Mouse (Mus musculus): ENCODE measurements around the gene Atxn1. TPM values are rescaled to one million over a fixed set of nuclear protein-coding genes. Genes with fewer than 3 reads are reported as not detected.

The Atxn1 gene
- polyA plus RNA-seq, 1 experiment, result 34.1 TPM

- H3K4me3 ChIP-seq (ENCODE audit: insufficient read depth, low read length), result peak overlapping the region; percentile 84
- H3K27ac ChIP-seq (ENCODE audit: insufficient read depth, low read length), result no peak overlapping the region
- TF ChIP-seq CTCF (IDR thresholded peaks at IDR 0.05; ENCODE audit: extremely low read depth, insufficient read depth, low read length) (no peak), POLR2A (IDR thresholded peaks at IDR 0.05; ENCODE audit: extremely low read depth, insufficient read depth, low read length) (no peak)
- H3K4me1 ChIP-seq (ENCODE audit: control insufficient read depth, insufficient read depth, low read length), result peaks cover 2% of the 10 kb centered on the region; the same call in 1 of the 2 replicates
Measured at GRCm38 (mm10) chr13:45965594-45966432, 1.0 kb upstream of the Atxn1 start.

- H3K4me3 ChIP-seq (ENCODE audit: insufficient read depth, low read length), result peak overlapping the region; percentile 84
Measured at GRCm38 (mm10) chr13:45964331-45964852, 416 bp downstream of the Atxn1 start.

GRCm38 (mm10) chr13:45963497-45964330, 1.1 kb downstream of the Atxn1 start:
- TF ChIP-seq CTCF (IDR thresholded peaks at IDR 0.05; ENCODE audit: extremely low read depth, insufficient read depth, low read length), result no peak
- peak; percentile 36; the same call in 1 of the 2 replicates for TF ChIP-seq POLR2A (IDR thresholded peaks at IDR 0.05; ENCODE audit: extremely low read depth, insufficient read depth, low read length)
- Histone ChIP-seq H3K4me3 (ENCODE audit: insufficient read depth, low read length) (peak overlapping the region; percentile 84), H3K27ac (ENCODE audit: insufficient read depth, low read length) (peak overlapping the region; percentile 100), H3K4me1 (ENCODE audit: control insufficient read depth, insufficient read depth, low read length) (peaks cover 5% of the 10 kb centered on the region; the same call in 1 of the 2 replicates)

More at GRCm38 (mm10) chr13:45964331-45964852, 416 bp downstream of the Atxn1 start:
- H3K27ac ChIP-seq (ENCODE audit: insufficient read depth, low read length), result peak overlapping the region; percentile 100
- TF ChIP-seq POLR2A (IDR thresholded peaks at IDR 0.05; ENCODE audit: extremely low read depth, insufficient read depth, low read length) (no peak), CTCF (IDR thresholded peaks at IDR 0.05; ENCODE audit: extremely low read depth, insufficient read depth, low read length) (no peak)
- H3K4me1 ChIP-seq (ENCODE audit: control insufficient read depth, insufficient read depth, low read length), result peaks cover 5% of the 10 kb centered on the region; the same call in 1 of the 2 replicates

- TF ChIP-seq POLR2A (IDR thresholded peaks at IDR 0.05; ENCODE audit: extremely low read depth, insufficient read depth, low read length), result 0 out of 2 replicates have a peak, but pooled peaks have one; percentile 3
- no peak for TF ChIP-seq CTCF (IDR thresholded peaks at IDR 0.05; ENCODE audit: extremely low read depth, insufficient read depth, low read length)
- Histone ChIP-seq H3K4me3 (ENCODE audit: insufficient read depth, low read length) (peak overlapping the region; percentile 84), H3K4me1 (ENCODE audit: control insufficient read depth, insufficient read depth, low read length) (peaks cover 5% of the 10 kb centered on the region; the same call in 1 of the 2 replicates), H3K27ac (ENCODE audit: insufficient read depth, low read length) (no peak overlapping the region)
Measured at GRCm38 (mm10) chr13:45962776-45963175, 2.0 kb downstream of the Atxn1 start.

GRCm38 (mm10) chr13:45961871-45962630, 2.8 kb downstream of the Atxn1 start:
- H3K4me3 ChIP-seq (ENCODE audit: insufficient read depth, low read length), result peak overlapping the region; percentile 84
- no peak overlapping the region for H3K27ac ChIP-seq (ENCODE audit: insufficient read depth, low read length)
- TF ChIP-seq CTCF (IDR thresholded peaks at IDR 0.05; ENCODE audit: extremely low read depth, insufficient read depth, low read length), result no peak
- no peak for TF ChIP-seq POLR2A (IDR thresholded peaks at IDR 0.05; ENCODE audit: extremely low read depth, insufficient read depth, low read length)
- peaks cover 5% of the 10 kb centered on the region; the same call in 1 of the 2 replicates for H3K4me1 ChIP-seq (ENCODE audit: control insufficient read depth, insufficient read depth, low read length)

- Histone ChIP-seq H3K27ac (ENCODE audit: insufficient read depth, low read length) (no peak overlapping the region), H3K4me1 (ENCODE audit: control insufficient read depth, insufficient read depth, low read length) (peaks cover 5% of the 10 kb centered on the region; the same call in 1 of the 2 replicates), H3K4me3 (ENCODE audit: insufficient read depth, low read length) (no peak overlapping the region)
- TF ChIP-seq POLR2A (IDR thresholded peaks at IDR 0.05; ENCODE audit: extremely low read depth, insufficient read depth, low read length) (no peak), CTCF (IDR thresholded peaks at IDR 0.05; ENCODE audit: extremely low read depth, insufficient read depth, low read length) (no peak)
Measured at GRCm38 (mm10) chr13:45960311-45960965, 4.4 kb downstream of the Atxn1 start.

- Histone ChIP-seq H3K4me1 (ENCODE audit: control insufficient read depth, insufficient read depth, low read length) (peaks cover 9% of the 10 kb centered on the region), H3K27ac (ENCODE audit: insufficient read depth, low read length) (no peak overlapping the region), H3K4me3 (ENCODE audit: insufficient read depth, low read length) (no peak overlapping the region)
- TF ChIP-seq CTCF (IDR thresholded peaks at IDR 0.05; ENCODE audit: extremely low read depth, insufficient read depth, low read length) (no peak), POLR2A (IDR thresholded peaks at IDR 0.05; ENCODE audit: extremely low read depth, insufficient read depth, low read length) (no peak)
Measured at GRCm38 (mm10) chr13:45958306-45958705, 6.5 kb downstream of the Atxn1 start.

GRCm38 (mm10) chr13:45957629-45958028, 7.2 kb downstream of the Atxn1 start:
- TF ChIP-seq POLR2A (IDR thresholded peaks at IDR 0.05; ENCODE audit: extremely low read depth, insufficient read depth, low read length) (no peak), CTCF (IDR thresholded peaks at IDR 0.05; ENCODE audit: extremely low read depth, insufficient read depth, low read length) (no peak)
- Histone ChIP-seq H3K4me3 (ENCODE audit: insufficient read depth, low read length) (no peak overlapping the region), H3K27ac (ENCODE audit: insufficient read depth, low read length) (no peak overlapping the region), H3K4me1 (ENCODE audit: control insufficient read depth, insufficient read depth, low read length) (peaks cover 13% of the 10 kb centered on the region)

Data from cortical plate, adult 2 months (tissue).